Mouse (Mus musculus): ENCODE data around the gene Pnpla1.

DNA sequence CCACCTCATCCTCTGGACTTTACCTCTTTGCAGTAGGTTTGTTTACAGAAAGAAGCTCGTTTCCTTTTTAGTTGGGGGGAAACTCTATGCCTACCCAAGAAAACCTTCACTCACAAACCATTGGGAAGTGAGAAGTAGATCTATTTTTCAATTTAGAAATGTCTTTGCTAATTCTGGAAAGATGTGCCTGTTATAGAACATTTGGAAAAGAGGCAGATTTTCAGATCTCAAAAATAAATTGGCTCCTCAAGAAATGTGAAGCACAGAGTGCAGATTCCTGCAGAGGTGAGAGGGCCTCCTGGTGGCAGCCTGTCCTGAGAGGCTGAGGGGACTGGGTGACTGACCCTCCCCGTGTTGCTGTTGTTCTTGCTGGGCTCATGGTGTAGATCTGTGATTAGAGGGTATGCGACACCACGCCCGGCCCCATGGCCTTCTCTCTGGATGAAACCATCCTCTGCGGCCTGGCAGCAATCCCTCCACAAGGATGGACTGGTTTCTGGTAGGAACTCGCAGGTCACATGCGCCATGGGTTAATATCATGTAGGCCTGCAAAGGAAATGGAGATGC is 30.5 kb upstream of the Pnpla1 start:
- TF ChIP-seq CTCF (conservative IDR thresholded peaks at IDR 0.05; ENCODE audit: low read length) (no peak), POU5F1 (IDR thresholded peaks at IDR 0.05; ENCODE audit: borderline replicate concordance, low read length) (no peak)

Data from E14TG2a.4 (cell line).